Mouse (Mus musculus) kidney, embryonic 15.5 days (tissue): ENCODE measurements around the gene Fstl3. TPM values are rescaled to one million over a fixed set of nuclear protein-coding genes. Genes with fewer than 3 reads are reported as not detected.

Experiments used
- ATAC-seq: fragments of 200-750 bp; cut with Nextera tagmentation; replicated peaks from 2 replicates; pipeline ENCODE4 v1.8.0; 2017; ENCODE audit warnings: moderate TSS enrichment; ENCODE audit not compliant: low FRiP score
- H3K27ac ChIP-seq: fragments of 300-500 bp; sonication (generic); 2 replicates; pipeline ENCODE4 v1.5.1; 2015; ENCODE audit warnings: mild to moderate bottlenecking, inconsistent platforms
- H3K27me3 ChIP-seq: fragments of 300-500 bp; sonication (generic); 2 replicates; pipeline ENCODE4 v1.6.1; 2015; ENCODE audit warnings: inconsistent platforms
- H3K36me3 ChIP-seq: fragments of 300-500 bp; sonication (generic); 2 replicates; pipeline ENCODE4 v1.6.1; 2015; ENCODE audit warnings: inconsistent platforms
- H3K4me1 ChIP-seq: fragments of 300-500 bp; sonication (generic); 2 replicates; pipeline ENCODE4 v1.6.1; 2015; ENCODE audit warnings: inconsistent platforms
- H3K4me2 ChIP-seq: fragments of 300-500 bp; sonication (generic); 2 replicates; pipeline ENCODE4 v1.6.1; 2015; ENCODE audit warnings: moderate library complexity, mild to moderate bottlenecking, inconsistent platforms
- H3K4me3 ChIP-seq: fragments of 300-500 bp; sonication (generic); replicated peaks from 2 replicates; pipeline ENCODE4 v1.5.1; 2015; ENCODE audit warnings: mild to moderate bottlenecking, inconsistent platforms
- H3K9ac ChIP-seq: fragments of 300-500 bp; sonication (generic); 2 replicates; pipeline ENCODE4 v1.6.1; 2015; ENCODE audit warnings: mild to moderate bottlenecking, inconsistent platforms
- H3K9me3 ChIP-seq: fragments of 300-500 bp; sonication (generic); replicated peaks from 2 replicates; pipeline ENCODE4 v1.6.1; 2016; ENCODE audit warnings: inconsistent platforms
- WGBS: fragments of 180-500 bp; shearing (Covaris S2); methylation state at CpG from one replicate; pipeline ENCODE4 v1.1.7; 2015; ENCODE audit warnings: mixed read lengths; 5-methylcytosine and 5-hydroxymethylcytosine counted together
- polyA plus RNA-seq: library from polyadenylated mRNA; unstranded; fragments of >200 nt; fragmentation: Nextera tagmentation; extraction: Ambion mirVana; gene quantifications from 2 replicates; pipeline ENCODE4 v1.2.1, GENCODE M21; 2015

Gene Fstl3
- polyA plus RNA-seq = 15.3 and 15.6 TPM in 2 replicates

- Histone ChIP-seq H3K4me2 (peak within 1 kb of the TSS; percentile 94), H3K9ac (peak within 1 kb of the TSS; percentile 60), H3K9me3 (no peaks in the 10 kb centered on the region), H3K4me1 (peaks cover 46% of the 10 kb centered on the region), H3K27ac (peak within 1 kb of the TSS; percentile 78), H3K36me3 (no peaks in the 10 kb centered on the region), H3K4me3 (peak within 1 kb of the TSS; percentile 57), H3K27me3 (peaks cover 27% of the 10 kb centered on the region)
- WGBS = 1% methylated on average over 39 of the region's 39 CpGs
- no peak for ATAC-seq
These were observed at the start of gene Fstl3 for GRCm38 (mm10) chr10:79777103-79777531. Fstl3 (plus strand) TSS chr10:79777272.

GRCm38 (mm10) chr10:79728323-79729249 is 48.5 kb upstream of the Fstl3 start:
- Histone ChIP-seq H3K27ac (no peak overlapping the region), H3K27me3 (no peaks in the 10 kb centered on the region), H3K9ac (no peak overlapping the region), H3K9me3 (no peaks in the 10 kb centered on the region), H3K36me3 (peaks cover 10% of the 10 kb centered on the region), H3K4me3 (no peak overlapping the region), H3K4me1 (peaks cover 27% of the 10 kb centered on the region), H3K4me2 (no peak overlapping the region)
- ATAC-seq = 0 out of 2 replicates have a peak, but pooled peaks have one; percentile 8
- 67% methylated on average over 28 of the region's 28 CpGs for WGBS

GRCm38 (mm10) chr10:79729357-79729965 is 47.6 kb upstream of the Fstl3 start:
- Histone ChIP-seq H3K4me3 (no peak overlapping the region), H3K27me3 (no peaks in the 10 kb centered on the region), H3K36me3 (peaks cover 19% of the 10 kb centered on the region), H3K9me3 (no peaks in the 10 kb centered on the region), H3K9ac (no peak overlapping the region), H3K4me1 (peaks cover 27% of the 10 kb centered on the region), H3K27ac (no peak overlapping the region), H3K4me2 (no peak overlapping the region)
- ATAC-seq = no peak
- 83% methylated on average over 13 of the region's 13 CpGs for WGBS

GRCm38 (mm10) chr10:79732500-79732899 is 44.6 kb upstream of the Fstl3 start:
- no peak overlapping the region for H3K27ac ChIP-seq
- no peak overlapping the region for H3K4me2 ChIP-seq
- H3K4me3 ChIP-seq = no peak overlapping the region
- 96% methylated on average over 1 of the region's 1 CpGs for WGBS
- H3K9me3 ChIP-seq = peaks cover 6% of the 10 kb centered on the region; the same call in 1 of the 2 replicates
- ATAC-seq = no peak
- H3K4me1 ChIP-seq = peaks cover 21% of the 10 kb centered on the region
- no peaks in the 10 kb centered on the region for H3K27me3 ChIP-seq
- H3K36me3 ChIP-seq = peaks cover 49% of the 10 kb centered on the region
- no peak overlapping the region for H3K9ac ChIP-seq

- Histone ChIP-seq H3K27me3 (no peaks in the 10 kb centered on the region), H3K4me3 (no peak overlapping the region), H3K9me3 (peaks cover 19% of the 10 kb centered on the region), H3K27ac (no peak overlapping the region), H3K9ac (no peak overlapping the region), H3K4me2 (no peak overlapping the region), H3K36me3 (peaks cover 63% of the 10 kb centered on the region), H3K4me1 (peaks cover 11% of the 10 kb centered on the region; the same call in 1 of the 2 replicates)
- no peak for ATAC-seq
- WGBS = 88% methylated on average over 15 of the region's 15 CpGs
These were observed 43.2 kb upstream of the Fstl3 start for GRCm38 (mm10) chr10:79733847-79734246.

GRCm38 (mm10) chr10:79735361-79735760 is 41.7 kb upstream of the Fstl3 start:
- peaks cover 78% of the 10 kb centered on the region for H3K36me3 ChIP-seq
- peak overlapping the region; percentile 45 for H3K4me2 ChIP-seq
- H3K9ac ChIP-seq = no peak overlapping the region
- peaks cover 34% of the 10 kb centered on the region for H3K9me3 ChIP-seq
- no peak for ATAC-seq
- no peaks in the 10 kb centered on the region for H3K27me3 ChIP-seq
- WGBS = 28% methylated on average over 52 of the region's 52 CpGs
- no peak overlapping the region for H3K27ac ChIP-seq
- peak overlapping the region; percentile 15 for H3K4me3 ChIP-seq
- H3K4me1 ChIP-seq = peaks cover 7% of the 10 kb centered on the region; the same call in 1 of the 2 replicates

- Histone ChIP-seq H3K9me3 (peaks cover 39% of the 10 kb centered on the region), H3K27me3 (no peaks in the 10 kb centered on the region), H3K4me3 (no peak overlapping the region), H3K4me2 (no peak overlapping the region), H3K27ac (no peak overlapping the region), H3K36me3 (peaks cover 90% of the 10 kb centered on the region), H3K4me1 (peaks cover 7% of the 10 kb centered on the region; the same call in 1 of the 2 replicates), H3K9ac (no peak overlapping the region)
- 85% methylated on average over 14 of the region's 14 CpGs for WGBS
- ATAC-seq = no peak
These were observed 40.4 kb upstream of the Fstl3 start for GRCm38 (mm10) chr10:79736706-79737105.

GRCm38 (mm10) chr10:79738259-79738658 is 38.8 kb upstream of the Fstl3 start:
- no peak for ATAC-seq
- WGBS = 91% methylated on average over 10 of the region's 10 CpGs

GRCm38 (mm10) chr10:79739234-79739633 is 37.8 kb upstream of the Fstl3 start:
- no peak for ATAC-seq
- Histone ChIP-seq H3K9me3 (peaks cover 39% of the 10 kb centered on the region), H3K27me3 (no peaks in the 10 kb centered on the region)

More at GRCm38 (mm10) chr10:79738259-79738658, 38.8 kb upstream of the Fstl3 start:
- Histone ChIP-seq H3K4me3 (no peak overlapping the region), H3K4me2 (no peak overlapping the region), H3K9ac (no peak overlapping the region), H3K27me3 (no peaks in the 10 kb centered on the region), H3K9me3 (peaks cover 39% of the 10 kb centered on the region), H3K27ac (no peak overlapping the region), H3K4me1 (peaks cover 7% of the 10 kb centered on the region; the same call in 1 of the 2 replicates), H3K36me3 (peaks cover 99% of the 10 kb centered on the region)

GRCm38 (mm10) chr10:79740863-79741262 is 36.2 kb upstream of the Fstl3 start:
- Histone ChIP-seq H3K4me2 (no peak overlapping the region), H3K9ac (no peak overlapping the region), H3K9me3 (peaks cover 39% of the 10 kb centered on the region), H3K4me3 (no peak overlapping the region), H3K4me1 (peaks cover 8% of the 10 kb centered on the region), H3K27ac (no peak overlapping the region), H3K36me3 (peaks cover 86% of the 10 kb centered on the region), H3K27me3 (no peaks in the 10 kb centered on the region)
- ATAC-seq = no peak
- 76% methylated on average over 11 of the region's 11 CpGs for WGBS

More at GRCm38 (mm10) chr10:79739234-79739633, 37.8 kb upstream of the Fstl3 start:
- Histone ChIP-seq H3K36me3 (peaks cover 99% of the 10 kb centered on the region), H3K4me1 (peaks cover 7% of the 10 kb centered on the region; the same call in 1 of the 2 replicates), H3K27ac (no peak overlapping the region), H3K4me2 (no peak overlapping the region), H3K9ac (no peak overlapping the region), H3K4me3 (no peak overlapping the region)
- WGBS = 97% methylated on average over 28 of the region's 28 CpGs

- peaks cover 63% of the 10 kb centered on the region for H3K36me3 ChIP-seq
- peaks cover 27% of the 10 kb centered on the region for H3K9me3 ChIP-seq
- no peak for ATAC-seq
- no peak overlapping the region for H3K9ac ChIP-seq
- WGBS = 87% methylated on average over 11 of the region's 11 CpGs
- H3K27ac ChIP-seq = no peak overlapping the region
- peaks cover 13% of the 10 kb centered on the region for H3K4me1 ChIP-seq
- no peaks in the 10 kb centered on the region for H3K27me3 ChIP-seq
- H3K4me2 ChIP-seq = no peak overlapping the region
- no peak overlapping the region for H3K4me3 ChIP-seq
These were observed 33.9 kb upstream of the Fstl3 start for GRCm38 (mm10) chr10:79743161-79743560.
